14 mouse cellular contexts compared by ENCODE assay signal in the genomic region with DNA sequence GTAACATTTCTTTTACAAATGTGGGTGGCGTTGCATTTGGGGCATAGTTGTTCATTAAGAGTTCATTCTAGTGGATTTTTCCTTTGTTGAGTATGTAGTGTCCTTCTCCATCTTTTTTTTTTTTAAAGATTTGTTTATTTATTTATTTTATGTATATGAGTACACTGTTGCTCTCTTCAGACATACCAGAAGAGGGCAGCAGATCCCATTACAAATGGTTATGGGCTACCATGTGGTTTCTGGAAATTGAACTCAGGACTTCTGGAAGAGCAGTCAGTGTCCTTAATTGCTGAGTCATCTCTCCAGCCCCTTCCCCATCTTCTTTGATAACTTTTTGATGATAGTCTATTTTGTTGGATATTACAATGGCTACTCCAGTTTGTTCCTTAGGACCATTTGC.
DNase-seq lines count a peak whose midpoint lies in the region; ATAC-seq and TF ChIP-seq lines count a peak whose summit lies in the region.
"Had no signal": no experiment of that assay in that cellular context is flagged by ENCODE, and none has a peak within 500 bp of the region (broad histone marks: within the 10 kb centered on the region; RNA-seq: fewer than 3 reads in every experiment).

No protein-coding gene starts in this region.

- H3K27ac ChIP-seq in layer of hippocampus, adult 2 months: no peak overlapping the region
- H3K27ac ChIP-seq in kidney, embryonic 15.5 days: no peak overlapping the region
- H3K27ac ChIP-seq: hindbrain, embryonic 10.5 days; lung, embryonic 15.5 days; midbrain, embryonic 12.5 days; neural tube, embryonic 13.5 days had no signal

- DNase-seq in embryo, embryonic 11 days: peak; percentile 3
- no peak for DNase-seq in embryo, embryonic 9.5 days (ENCODE audit: extremely low spot score)
- no peak for DNase-seq in layer of hippocampus, adult 2 months (ENCODE audit: low spot score in 2 of 2)
- DNase-seq in layer of hippocampus, postnatal 36 days: no peak
- peak; percentile 2 for DNase-seq in 416B (ENCODE audit: low read depth)
- peak; percentile 7 for DNase-seq in NIH3T3 (ENCODE audit: low read depth)
- no peak for DNase-seq in frontal cortex, postnatal 25 days (ENCODE audit: low spot score in 2 of 2)
- DNase-seq: kidney, adult 2 months; right cerebral cortex, postnatal 25 days had no signal

- no peak overlapping the region for H3K4me3 ChIP-seq in layer of hippocampus, adult 2 months
- no peak overlapping the region for H3K4me3 ChIP-seq in kidney, embryonic 15.5 days (replicated peaks)
- H3K4me3 ChIP-seq: hindbrain, embryonic 10.5 days; lung, embryonic 15.5 days; midbrain, embryonic 12.5 days; neural tube, embryonic 13.5 days had no signal

- peak; percentile 76 for TF ChIP-seq CTCF in layer of hippocampus, adult 2 months (conservative IDR thresholded peaks at IDR 0.05)

- 90% methylated on average over 1 of the region's 1 CpGs for WGBS in kidney, embryonic 15.5 days

- H3K4me1 ChIP-seq in kidney, embryonic 15.5 days: no peaks in the 10 kb centered on the region
- H3K4me1 ChIP-seq: hindbrain, embryonic 10.5 days; lung, embryonic 15.5 days; midbrain, embryonic 12.5 days; neural tube, embryonic 13.5 days had no signal

- H3K36me3 ChIP-seq in kidney, embryonic 15.5 days: no peaks in the 10 kb centered on the region
- H3K36me3 ChIP-seq: hindbrain, embryonic 10.5 days; lung, embryonic 15.5 days; midbrain, embryonic 12.5 days; neural tube, embryonic 13.5 days had no signal

- no peak for ATAC-seq in kidney, embryonic 15.5 days (replicated peaks; ENCODE audit: low FRiP score)

- H3K27me3 ChIP-seq in kidney, embryonic 15.5 days: no peaks in the 10 kb centered on the region
- H3K27me3 ChIP-seq: lung, embryonic 15.5 days; midbrain, embryonic 12.5 days; neural tube, embryonic 13.5 days had no signal

- H3K9ac ChIP-seq in kidney, embryonic 15.5 days: no peak overlapping the region
- H3K9ac ChIP-seq: lung, embryonic 15.5 days; midbrain, embryonic 12.5 days; neural tube, embryonic 13.5 days had no signal

- H3K9me3 ChIP-seq in kidney, embryonic 15.5 days (replicated peaks): no peaks in the 10 kb centered on the region
- H3K9me3 ChIP-seq: hindbrain, embryonic 10.5 days; lung, embryonic 15.5 days; midbrain, embryonic 12.5 days; neural tube, embryonic 13.5 days had no signal

- H3K4me2 ChIP-seq in kidney, embryonic 15.5 days: no peak overlapping the region
- H3K4me2 ChIP-seq: lung, embryonic 15.5 days; midbrain, embryonic 12.5 days; neural tube, embryonic 13.5 days had no signal

Comparison
In these comparisons a context has a peak if more than half of its experiments do, and no peak if none do; other contexts are left out.
1. DNase-seq: peak in embryo, embryonic 11 days (single experiment), 416B (single experiment) and NIH3T3 (single experiment); none in embryo, embryonic 9.5 days (single experiment), layer of hippocampus, adult 2 months (0 of 2), layer of hippocampus, postnatal 36 days (0 of 2) and frontal cortex, postnatal 25 days (0 of 2).